Mouse (Mus musculus): Measurements from ENCODE around the gene Rgs6. TPM values are rescaled to one million over a fixed set of nuclear protein-coding genes. Genes with fewer than 3 reads are reported as not detected.
A peak's percentile ranks its signal among the peaks of the same experiment; 100 is the strongest.

Rgs6 gene
- polyA plus RNA-seq, 1 experiment from 2014 or later = 11.5 TPM

DNA sequence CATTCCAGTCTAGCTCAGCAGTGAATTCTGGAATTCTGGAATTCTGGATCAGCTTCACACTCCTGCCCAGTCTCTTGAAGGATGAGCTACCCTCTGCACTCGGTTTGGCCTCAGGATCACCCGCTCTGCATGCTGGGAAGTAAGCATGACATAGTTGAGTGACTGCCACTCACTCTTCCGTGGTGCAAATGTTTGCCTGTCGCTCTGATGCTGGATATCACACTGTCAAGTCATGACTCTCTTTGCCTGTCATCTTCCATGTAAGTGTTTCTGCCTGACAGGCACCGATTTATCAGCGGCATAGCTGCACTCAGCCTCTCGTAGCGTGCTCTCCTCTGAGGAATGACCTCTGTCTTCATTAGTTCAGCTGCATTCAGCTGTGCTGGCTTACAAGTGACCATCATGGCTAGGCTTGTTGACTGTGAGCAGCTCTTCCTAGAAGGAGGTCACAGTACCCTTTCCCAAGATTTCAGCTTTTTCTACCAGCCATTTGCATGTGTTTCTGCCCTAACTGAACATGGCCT, 135.0 kb downstream of the Rgs6 start:
- Histone ChIP-seq H3K9ac (ENCODE audit: low read length) (no peak overlapping the region), H3K4me3 (ENCODE audit: low read length) (no peak overlapping the region), H3K27ac (ENCODE audit: low read length) (peak overlapping the region; percentile 25), H3K4me1 (ENCODE audit: control insufficient read depth, insufficient read depth, low read length) (peaks cover 3% of the 10 kb centered on the region; the same call in 1 of the 2 replicates), H3K4me2 (ENCODE audit: low read depth, low read length) (no peak overlapping the region), H3K9me3 (replicated peaks; ENCODE audit: control insufficient read depth, low read length) (no peaks in the 10 kb centered on the region), H3K36me3 (ENCODE audit: control insufficient read depth, insufficient read depth) (no peaks in the 10 kb centered on the region), H3K27me3 (ENCODE audit: control insufficient read depth, insufficient read depth, low read length) (no peaks in the 10 kb centered on the region)
- peak; percentile 80 for ATAC-seq (replicated peaks; ENCODE audit: extremely low read depth, insufficient read depth, low FRiP score)
- WGBS = 46% methylated on average over 8 of the region's 8 CpGs

DNA sequence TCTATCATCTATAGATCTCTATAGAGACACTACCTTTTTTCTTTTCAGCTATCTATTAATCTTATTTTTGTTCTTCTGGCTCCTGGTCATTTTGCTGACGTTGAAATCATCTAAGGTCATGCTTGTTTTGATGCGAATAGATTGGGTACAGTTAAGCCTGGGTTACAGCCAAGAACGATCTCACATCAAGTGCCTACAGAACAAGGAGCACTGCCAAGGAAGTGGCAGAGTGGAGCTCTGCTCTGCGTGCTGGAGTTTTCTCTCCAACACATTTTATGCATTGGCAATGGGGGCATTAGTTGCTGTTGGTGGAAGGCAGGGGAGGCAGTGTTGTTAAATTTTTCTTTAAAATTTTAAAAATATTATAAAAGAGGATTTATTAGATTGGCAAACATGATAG, 138.2 kb downstream of the Rgs6 start:
- H3K27ac ChIP-seq (ENCODE audit: low read length) = no peak overlapping the region
- ATAC-seq (replicated peaks; ENCODE audit: extremely low read depth, insufficient read depth, low FRiP score) = no peak
- 66% methylated on average over 4 of the region's 4 CpGs for whole genome bisulfite sequencing
- H3K4me2 ChIP-seq (ENCODE audit: low read depth, low read length) = no peak overlapping the region
- no peaks in the 10 kb centered on the region for H3K9me3 ChIP-seq (replicated peaks; ENCODE audit: control insufficient read depth, low read length)
- H3K4me1 ChIP-seq (ENCODE audit: control insufficient read depth, insufficient read depth, low read length) = peaks cover 3% of the 10 kb centered on the region; the same call in 1 of the 2 replicates
- H3K36me3 ChIP-seq (ENCODE audit: control insufficient read depth, insufficient read depth) = no peaks in the 10 kb centered on the region
- no peak overlapping the region for H3K4me3 ChIP-seq (ENCODE audit: low read length)
- no peaks in the 10 kb centered on the region for H3K27me3 ChIP-seq (ENCODE audit: control insufficient read depth, insufficient read depth, low read length)
- H3K9ac ChIP-seq (ENCODE audit: low read length) = no peak overlapping the region

DNA sequence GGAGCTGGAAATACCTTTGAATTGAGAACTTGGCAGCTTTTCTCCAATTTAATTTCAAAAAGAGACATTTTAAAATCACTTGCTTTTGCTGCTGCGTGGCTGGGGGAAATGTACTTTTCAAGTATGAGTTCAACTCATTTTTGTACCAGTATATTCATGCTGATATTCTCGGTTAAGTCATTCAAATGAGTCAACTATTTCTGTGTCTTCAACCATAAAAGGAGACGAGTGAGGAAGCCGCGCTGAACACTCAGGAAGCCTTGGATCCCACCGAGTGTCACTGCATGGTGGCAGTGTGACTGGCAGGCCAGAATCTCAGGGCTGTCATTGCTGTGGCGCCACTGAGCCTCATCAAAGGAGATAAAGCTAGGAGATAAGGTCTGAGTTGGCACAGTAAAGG, 143.5 kb downstream of the Rgs6 start:
- ATAC-seq (replicated peaks; ENCODE audit: extremely low read depth, insufficient read depth, low FRiP score) = no peak
- no peaks in the 10 kb centered on the region for H3K36me3 ChIP-seq (ENCODE audit: control insufficient read depth, insufficient read depth)
- no peaks in the 10 kb centered on the region for H3K27me3 ChIP-seq (ENCODE audit: control insufficient read depth, insufficient read depth, low read length)
- no peak overlapping the region for H3K4me3 ChIP-seq (ENCODE audit: low read length)
- H3K4me1 ChIP-seq (ENCODE audit: control insufficient read depth, insufficient read depth, low read length) = no peaks in the 10 kb centered on the region
- no peak overlapping the region for H3K9ac ChIP-seq (ENCODE audit: low read length)
- 43% methylated on average over 7 of the region's 7 CpGs for WGBS
- no peaks in the 10 kb centered on the region for H3K9me3 ChIP-seq (replicated peaks; ENCODE audit: control insufficient read depth, low read length)
- no peak overlapping the region for H3K4me2 ChIP-seq (ENCODE audit: low read depth, low read length)
- no peak overlapping the region for H3K27ac ChIP-seq (ENCODE audit: low read length)

DNA sequence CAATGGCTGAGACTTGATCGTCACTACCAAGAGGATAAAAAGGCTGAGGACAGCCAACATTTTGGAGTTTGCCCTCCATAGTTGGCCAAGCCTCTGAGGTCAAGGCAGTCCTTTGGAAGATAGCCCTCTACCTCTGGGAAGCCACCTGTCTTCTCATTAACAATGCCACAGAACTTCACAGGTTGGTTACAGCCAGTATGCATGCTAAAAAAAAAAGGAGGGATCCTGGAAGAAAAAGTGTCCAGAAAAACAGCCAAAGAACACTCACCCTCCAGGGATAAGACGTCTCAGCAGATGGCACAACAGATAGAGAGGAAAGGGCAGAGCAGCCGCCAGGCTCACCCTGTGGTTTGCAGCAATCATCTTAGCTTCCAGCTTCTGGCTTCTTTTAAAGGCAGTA, 154.9 kb downstream of the Rgs6 start:
- peaks cover 4% of the 10 kb centered on the region for H3K4me1 ChIP-seq (ENCODE audit: control insufficient read depth, insufficient read depth, low read length)
- no peak overlapping the region for H3K4me3 ChIP-seq (ENCODE audit: low read length)
- H3K27ac ChIP-seq (ENCODE audit: low read length) = no peak overlapping the region
- no peak overlapping the region for H3K4me2 ChIP-seq (ENCODE audit: low read depth, low read length)
- H3K9me3 ChIP-seq (replicated peaks; ENCODE audit: control insufficient read depth, low read length) = no peaks in the 10 kb centered on the region
- no peak for ATAC-seq (replicated peaks; ENCODE audit: extremely low read depth, insufficient read depth, low FRiP score)
- no peaks in the 10 kb centered on the region for H3K36me3 ChIP-seq (ENCODE audit: control insufficient read depth, insufficient read depth)
- H3K27me3 ChIP-seq (ENCODE audit: control insufficient read depth, insufficient read depth, low read length) = no peaks in the 10 kb centered on the region
- WGBS = 77% methylated on average over 3 of the region's 3 CpGs
- H3K9ac ChIP-seq (ENCODE audit: low read length) = no peak overlapping the region

DNA sequence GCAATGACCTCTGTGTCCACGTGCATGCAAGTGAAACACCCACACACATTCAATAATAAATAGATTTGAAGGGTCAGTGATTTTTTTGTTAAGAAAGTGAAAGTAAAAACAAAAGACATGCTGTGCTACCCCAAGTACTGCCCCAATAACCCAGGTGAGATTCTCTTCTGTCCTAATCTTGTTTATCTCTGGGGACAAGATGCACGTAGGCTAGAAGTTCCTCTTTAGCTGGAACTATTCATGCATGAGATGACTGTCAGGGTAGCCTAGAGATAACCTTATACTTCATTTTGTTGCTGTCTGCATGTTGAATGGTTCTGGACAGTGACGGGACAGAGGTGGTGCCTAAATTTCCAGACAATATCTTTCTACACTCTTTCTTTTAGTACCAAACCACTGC, 155.9 kb downstream of the Rgs6 start:
- no peaks in the 10 kb centered on the region for H3K36me3 ChIP-seq (ENCODE audit: control insufficient read depth, insufficient read depth)
- H3K4me2 ChIP-seq (ENCODE audit: low read depth, low read length) = no peak overlapping the region
- no peak for ATAC-seq (replicated peaks; ENCODE audit: extremely low read depth, insufficient read depth, low FRiP score)
- H3K4me3 ChIP-seq (ENCODE audit: low read length) = no peak overlapping the region
- no peak overlapping the region for H3K9ac ChIP-seq (ENCODE audit: low read length)
- H3K27me3 ChIP-seq (ENCODE audit: control insufficient read depth, insufficient read depth, low read length) = no peaks in the 10 kb centered on the region
- H3K4me1 ChIP-seq (ENCODE audit: control insufficient read depth, insufficient read depth, low read length) = peaks cover 4% of the 10 kb centered on the region
- no peaks in the 10 kb centered on the region for H3K9me3 ChIP-seq (replicated peaks; ENCODE audit: control insufficient read depth, low read length)
- no peak overlapping the region for H3K27ac ChIP-seq (ENCODE audit: low read length)
- 70% methylated on average over 3 of the region's 3 CpGs for WGBS

DNA sequence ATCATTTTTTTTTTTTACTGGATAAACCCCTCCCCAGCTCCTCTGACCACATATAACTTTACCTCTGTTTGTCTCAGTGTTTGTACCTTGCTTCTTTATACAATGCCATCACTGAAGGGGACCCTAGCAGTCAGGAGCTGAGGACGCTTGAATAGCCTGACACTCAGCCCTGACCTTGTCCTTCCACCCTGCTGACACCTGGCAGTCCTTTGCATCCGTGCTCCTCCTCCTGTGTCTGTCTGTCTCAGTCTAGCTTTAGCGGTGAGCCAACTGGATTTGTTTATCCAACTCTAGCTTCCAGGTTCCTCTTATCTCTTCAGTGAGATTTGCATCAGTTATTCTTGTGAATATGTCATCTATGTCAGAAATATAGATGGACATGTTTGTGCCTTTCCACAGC, 156.7 kb downstream of the Rgs6 start:
- H3K4me2 ChIP-seq (ENCODE audit: low read depth, low read length) = no peak overlapping the region
- H3K27ac ChIP-seq (ENCODE audit: low read length) = no peak overlapping the region
- H3K27me3 ChIP-seq (ENCODE audit: control insufficient read depth, insufficient read depth, low read length) = no peaks in the 10 kb centered on the region
- H3K4me1 ChIP-seq (ENCODE audit: control insufficient read depth, insufficient read depth, low read length) = peaks cover 4% of the 10 kb centered on the region
- ATAC-seq (replicated peaks; ENCODE audit: extremely low read depth, insufficient read depth, low FRiP score) = no peak
- H3K9me3 ChIP-seq (replicated peaks; ENCODE audit: control insufficient read depth, low read length) = no peaks in the 10 kb centered on the region
- no peak overlapping the region for H3K9ac ChIP-seq (ENCODE audit: low read length)
- no peak overlapping the region for H3K4me3 ChIP-seq (ENCODE audit: low read length)
- WGBS = 40% methylated on average over 3 of the region's 3 CpGs
- no peaks in the 10 kb centered on the region for H3K36me3 ChIP-seq (ENCODE audit: control insufficient read depth, insufficient read depth)

DNA sequence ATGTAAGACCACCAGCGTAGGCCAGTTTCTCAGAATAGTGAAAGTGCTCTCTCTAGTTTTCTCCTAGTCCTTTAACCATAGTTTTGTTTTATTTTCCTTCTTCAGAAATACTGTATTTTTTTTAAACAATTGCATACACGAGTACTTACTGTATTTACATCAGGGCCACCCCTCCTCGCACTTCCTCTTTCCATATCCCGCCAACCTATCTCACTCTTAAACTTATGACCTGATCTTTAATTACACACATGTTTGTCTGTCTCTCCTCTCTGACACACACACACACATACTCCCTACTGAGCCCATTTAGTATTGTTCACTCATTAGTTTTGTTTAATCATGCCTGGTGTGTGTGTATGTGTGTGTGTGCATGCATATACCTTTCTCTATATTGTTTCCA, 159.0 kb downstream of the Rgs6 start:
- H3K4me1 ChIP-seq (ENCODE audit: control insufficient read depth, insufficient read depth, low read length) = peaks cover 4% of the 10 kb centered on the region
- no peak overlapping the region for H3K4me3 ChIP-seq (ENCODE audit: low read length)
- ATAC-seq (replicated peaks; ENCODE audit: extremely low read depth, insufficient read depth, low FRiP score) = no peak
- H3K27ac ChIP-seq (ENCODE audit: low read length) = no peak overlapping the region
- no peak overlapping the region for H3K4me2 ChIP-seq (ENCODE audit: low read depth, low read length)
- 81% methylated on average over 4 of the region's 4 CpGs for WGBS
- no peaks in the 10 kb centered on the region for H3K36me3 ChIP-seq (ENCODE audit: control insufficient read depth, insufficient read depth)
- no peak overlapping the region for H3K9ac ChIP-seq (ENCODE audit: low read length)
- no peaks in the 10 kb centered on the region for H3K9me3 ChIP-seq (replicated peaks; ENCODE audit: control insufficient read depth, low read length)
- no peaks in the 10 kb centered on the region for H3K27me3 ChIP-seq (ENCODE audit: control insufficient read depth, insufficient read depth, low read length)

DNA sequence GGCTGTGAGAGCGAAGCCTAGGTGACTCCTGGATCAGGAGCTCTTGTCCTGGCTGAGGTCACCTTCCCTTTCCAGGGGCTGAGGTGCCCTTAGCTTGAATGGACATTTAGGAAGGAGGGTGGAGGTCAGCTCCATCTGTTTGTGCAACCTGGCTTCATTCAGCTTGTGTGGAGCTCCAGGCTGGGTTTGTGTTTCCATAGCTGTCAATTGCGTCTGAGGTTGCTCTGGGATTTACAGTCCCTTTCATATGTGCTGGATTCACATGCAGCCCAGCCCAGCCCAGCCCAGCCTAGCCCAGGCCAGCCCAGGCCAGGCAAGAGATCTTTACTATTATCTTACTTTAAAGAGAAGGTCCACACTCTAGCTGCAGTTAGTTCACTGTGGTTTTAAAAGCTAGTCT, 163.8 kb downstream of the Rgs6 start:
- H3K36me3 ChIP-seq (ENCODE audit: control insufficient read depth, insufficient read depth) = no peaks in the 10 kb centered on the region
- H3K4me3 ChIP-seq (ENCODE audit: low read length) = no peak overlapping the region
- no peak overlapping the region for H3K9ac ChIP-seq (ENCODE audit: low read length)
- ATAC-seq (replicated peaks; ENCODE audit: extremely low read depth, insufficient read depth, low FRiP score) = no peak
- peaks cover 19% of the 10 kb centered on the region for H3K4me1 ChIP-seq (ENCODE audit: control insufficient read depth, insufficient read depth, low read length)
- no peak overlapping the region for H3K4me2 ChIP-seq (ENCODE audit: low read depth, low read length)
- WGBS = 80% methylated on average over 2 of the region's 2 CpGs
- no peaks in the 10 kb centered on the region for H3K9me3 ChIP-seq (replicated peaks; ENCODE audit: control insufficient read depth, low read length)
- H3K27me3 ChIP-seq (ENCODE audit: control insufficient read depth, insufficient read depth, low read length) = no peaks in the 10 kb centered on the region
- H3K27ac ChIP-seq (ENCODE audit: low read length) = no peak overlapping the region

DNA sequence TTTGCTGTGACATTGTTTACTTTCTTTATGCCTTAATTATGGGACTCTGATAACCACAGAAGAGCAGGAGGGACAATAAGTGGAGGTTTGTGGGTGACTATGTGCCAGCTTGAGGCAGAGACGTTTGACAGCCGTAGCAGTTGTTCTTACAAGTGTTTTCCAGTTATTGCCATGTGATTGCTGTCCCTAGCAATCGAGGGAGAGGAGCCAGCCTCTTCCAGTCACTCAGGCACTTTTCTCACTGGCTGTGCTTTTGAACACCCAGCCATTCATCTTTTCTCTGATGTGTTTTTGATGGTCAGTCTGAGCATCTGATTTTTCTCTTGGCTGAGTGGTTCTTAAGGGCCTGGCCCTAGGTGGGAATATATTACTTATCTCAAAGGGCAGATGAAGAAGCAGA, 166.4 kb downstream of the Rgs6 start:
- Histone ChIP-seq H3K4me3 (ENCODE audit: low read length) (no peak overlapping the region), H3K36me3 (ENCODE audit: control insufficient read depth, insufficient read depth) (no peaks in the 10 kb centered on the region), H3K4me1 (ENCODE audit: control insufficient read depth, insufficient read depth, low read length) (peaks cover 27% of the 10 kb centered on the region), H3K4me2 (ENCODE audit: low read depth, low read length) (peak overlapping the region; percentile 25), H3K27ac (ENCODE audit: low read length) (peak overlapping the region; percentile 84), H3K9ac (ENCODE audit: low read length) (peak overlapping the region; percentile 6; the same call in 1 of the 2 replicates), H3K9me3 (replicated peaks; ENCODE audit: control insufficient read depth, low read length) (peaks cover 3% of the 10 kb centered on the region; the same call in 1 of the 2 replicates), H3K27me3 (ENCODE audit: control insufficient read depth, insufficient read depth, low read length) (no peaks in the 10 kb centered on the region)
- no peak for ATAC-seq (replicated peaks; ENCODE audit: extremely low read depth, insufficient read depth, low FRiP score)
- WGBS = 16% methylated on average over 3 of the region's 3 CpGs
